Mouse (Mus musculus): Measurements from ENCODE around the gene Phactr2. TPM values are rescaled to one million over a fixed set of nuclear protein-coding genes. Genes with fewer than 3 reads are reported as not detected.
"Not testable (repeated sequence)": the region's sequence is repeated elsewhere in the genome, so short reads cannot be mapped to it uniquely, and the experiment has no call there.

Phactr2 gene
- polyA plus RNA-seq, 1 experiment from 2014 or later, result 16.8 TPM

DNA sequence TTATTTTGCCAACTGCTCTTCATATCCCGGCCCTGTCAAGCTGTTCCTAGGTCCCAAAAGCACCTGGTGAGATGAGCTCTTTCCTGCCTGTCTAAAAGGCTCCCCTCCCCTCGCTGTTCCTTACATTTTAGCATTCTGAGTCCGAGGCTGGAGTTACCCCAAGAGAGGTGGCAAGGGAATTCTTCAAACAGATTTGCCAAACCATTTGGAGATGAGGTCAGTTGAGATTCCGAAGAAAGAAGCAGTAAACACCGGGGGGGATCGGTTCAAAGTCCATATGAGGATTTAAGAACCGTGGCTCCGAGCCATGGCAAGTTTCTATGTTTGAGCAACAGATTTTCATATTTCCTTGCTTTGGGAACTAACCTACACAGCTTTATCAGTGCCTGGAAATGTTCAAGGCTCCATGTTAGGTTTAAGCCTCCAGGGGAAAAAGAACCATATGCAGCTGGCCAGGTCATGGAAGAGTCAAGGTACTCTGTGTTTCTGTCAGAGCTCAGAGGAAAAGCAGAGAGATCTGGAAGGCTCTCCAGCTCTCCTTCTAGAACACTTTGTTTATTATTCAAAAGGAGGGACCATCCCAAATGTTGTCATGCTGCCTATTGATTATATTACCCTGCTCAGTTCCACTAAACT lies 277.2 kb downstream of the Phactr2 start:
- no peaks in the 10 kb centered on the region for H3K9me3 ChIP-seq (ENCODE audit: control insufficient read depth, low read length)
- no peaks in the 10 kb centered on the region for H3K4me1 ChIP-seq (replicated peaks; ENCODE audit: control insufficient read depth, insufficient read depth)
- H3K4me2 ChIP-seq (replicated peaks; ENCODE audit: low read depth), result no peak overlapping the region
- no peak overlapping the region for H3K4me3 ChIP-seq (ENCODE audit: low read depth, low read length)
- ATAC-seq (ENCODE audit: low FRiP score, low TSS enrichment) (no peak), DNase-seq (ENCODE audit: low spot score) (no peak)
- WGBS, result 54% methylated on average over 8 of the region's 8 CpGs
- TF ChIP-seq EP300 (optimal IDR thresholded peaks at IDR 0.05) (no peak), CTCF (IDR thresholded peaks at IDR 0.05; ENCODE audit: low read depth) (no peak)
- H3K36me3 ChIP-seq (ENCODE audit: control insufficient read depth, insufficient read depth, low read length), result no peaks in the 10 kb centered on the region
- H3K27ac ChIP-seq (replicated peaks), result no peak overlapping the region
- no peak overlapping the region for H3K9ac ChIP-seq (ENCODE audit: low read length)
- no peaks in the 10 kb centered on the region for H3K27me3 ChIP-seq (ENCODE audit: control insufficient read depth, insufficient read depth, low read length)

DNA sequence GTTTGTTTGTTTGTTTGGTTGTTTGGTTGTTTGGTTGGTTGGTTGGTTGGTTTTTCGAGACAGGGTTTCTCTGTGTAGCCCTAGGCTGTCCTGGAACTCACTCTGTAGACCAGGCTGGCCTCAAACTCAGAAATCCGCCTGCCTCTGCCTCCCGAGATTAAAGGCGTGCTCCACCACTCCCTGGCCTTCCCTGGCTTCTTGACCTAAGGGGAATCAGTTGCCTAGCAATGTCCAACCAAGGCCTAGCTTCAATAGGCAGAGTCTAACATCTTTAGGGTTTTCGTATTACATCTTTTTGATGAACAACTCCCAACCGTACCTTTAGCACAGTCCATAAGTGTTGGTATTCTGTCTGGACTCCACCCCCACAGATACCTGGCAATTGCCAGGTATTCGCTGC lies 280.7 kb downstream of the Phactr2 start:
- H3K9me3 ChIP-seq (ENCODE audit: control insufficient read depth, low read length); H3K4me1 ChIP-seq (replicated peaks; ENCODE audit: control insufficient read depth, insufficient read depth); DNase-seq (ENCODE audit: low spot score); H3K9ac ChIP-seq (ENCODE audit: low read length); ATAC-seq (ENCODE audit: low FRiP score, low TSS enrichment); H3K36me3 ChIP-seq (ENCODE audit: control insufficient read depth, insufficient read depth, low read length); H3K27me3 ChIP-seq (ENCODE audit: control insufficient read depth, insufficient read depth, low read length); H3K27ac ChIP-seq (replicated peaks): not testable (repeated sequence)
- Histone ChIP-seq H3K4me2 (replicated peaks; ENCODE audit: low read depth) (peak overlapping the region; percentile 91), H3K4me3 (ENCODE audit: low read depth, low read length) (peak overlapping the region; percentile 78; the same call in 1 of the 2 replicates)
- 83% methylated on average over 7 of the region's 7 CpGs for WGBS

- Histone ChIP-seq H3K9me3 (ENCODE audit: control insufficient read depth, low read length) (no peaks in the 10 kb centered on the region), H3K4me2 (replicated peaks; ENCODE audit: low read depth) (peak within 1 kb of the TSS; percentile 91), H3K9ac (ENCODE audit: low read length) (peak within 1 kb of the TSS; percentile 93), H3K27ac (replicated peaks) (peak within 1 kb of the TSS; percentile 97), H3K36me3 (ENCODE audit: control insufficient read depth, insufficient read depth, low read length) (peaks cover 3% of the 10 kb centered on the region; the same call in 1 of the 2 replicates), H3K27me3 (ENCODE audit: control insufficient read depth, insufficient read depth, low read length) (no peaks in the 10 kb centered on the region), H3K4me1 (replicated peaks; ENCODE audit: control insufficient read depth, insufficient read depth) (no peaks in the 10 kb centered on the region), H3K4me3 (ENCODE audit: low read depth, low read length) (peak within 1 kb of the TSS; percentile 78)
- peak; percentile 99 for ATAC-seq (ENCODE audit: low FRiP score, low TSS enrichment)
- peak; percentile 98 for DNase-seq (ENCODE audit: low spot score)
- WGBS, result under 1% methylated on average over 43 of the region's 43 CpGs
- TF ChIP-seq EP300 (optimal IDR thresholded peaks at IDR 0.05) (peak; percentile 63), CTCF (IDR thresholded peaks at IDR 0.05; ENCODE audit: low read depth) (no peak)
These were observed 281.4 kb downstream of the Phactr2 start, which contains the start of gene Ltv1 for GRCm38 (mm10) chr10:13192731-13193351. TSS of gene Ltv1 (minus strand) at chr10:13193168.

DNA sequence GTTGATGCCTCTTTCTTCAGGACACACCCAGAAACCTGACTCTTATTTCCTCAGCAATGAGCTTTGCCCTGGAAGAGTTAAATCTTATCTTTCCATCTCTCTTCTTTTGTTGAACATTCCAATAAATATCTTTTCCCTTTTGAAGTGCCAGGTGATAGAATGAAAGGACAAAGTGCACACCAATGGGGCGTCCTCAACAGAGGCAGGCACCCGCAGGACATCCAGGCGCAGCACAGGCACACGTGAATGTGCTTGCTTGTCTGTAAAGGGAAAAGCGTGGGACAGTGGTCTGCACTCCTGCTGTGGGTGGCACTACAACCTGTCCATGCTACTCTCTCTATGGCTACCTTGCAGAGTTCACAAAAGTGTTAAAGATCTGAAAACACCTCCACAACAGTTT lies 284.3 kb downstream of the Phactr2 start:
- peak overlapping the region; percentile 83 for H3K27ac ChIP-seq (replicated peaks)
- H3K36me3 ChIP-seq (ENCODE audit: control insufficient read depth, insufficient read depth, low read length), result peaks cover 11% of the 10 kb centered on the region
- H3K4me3 ChIP-seq (ENCODE audit: low read depth, low read length), result no peak overlapping the region
- ATAC-seq (ENCODE audit: low FRiP score, low TSS enrichment) (no peak), DNase-seq (ENCODE audit: low spot score) (no peak)
- 52% methylated on average over 5 of the region's 5 CpGs for WGBS
- TF ChIP-seq EP300 (optimal IDR thresholded peaks at IDR 0.05) (no peak), CTCF (IDR thresholded peaks at IDR 0.05; ENCODE audit: low read depth) (no peak)
- no peaks in the 10 kb centered on the region for H3K9me3 ChIP-seq (ENCODE audit: control insufficient read depth, low read length)
- H3K27me3 ChIP-seq (ENCODE audit: control insufficient read depth, insufficient read depth, low read length), result no peaks in the 10 kb centered on the region
- H3K4me1 ChIP-seq (replicated peaks; ENCODE audit: control insufficient read depth, insufficient read depth), result no peaks in the 10 kb centered on the region
- no peak overlapping the region for H3K4me2 ChIP-seq (replicated peaks; ENCODE audit: low read depth)
- peak overlapping the region; percentile 5; the same call in 1 of the 2 replicates for H3K9ac ChIP-seq (ENCODE audit: low read length)

DNA sequence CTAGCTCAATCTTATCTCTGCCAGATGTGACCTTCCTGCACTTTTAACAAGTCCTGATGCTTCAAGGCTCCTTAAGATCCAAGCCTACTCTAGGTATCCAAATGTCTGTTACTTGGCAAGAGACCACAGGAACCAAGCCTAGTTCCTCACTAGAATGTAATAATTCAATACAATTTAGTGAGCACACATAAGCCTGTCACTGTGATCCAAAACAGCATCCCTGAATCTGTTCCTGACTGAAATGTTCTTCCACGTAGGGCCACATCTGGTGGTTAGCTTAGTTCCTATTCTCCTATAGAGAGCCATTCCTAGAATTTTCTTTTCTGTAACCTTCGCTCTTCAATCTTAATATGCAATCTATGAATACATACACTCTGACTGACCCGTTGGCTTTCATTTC lies 287.5 kb downstream of the Phactr2 start:
- DNase-seq (ENCODE audit: low spot score) (no peak), ATAC-seq (ENCODE audit: low FRiP score, low TSS enrichment) (no peak)
- TF ChIP-seq CTCF (IDR thresholded peaks at IDR 0.05; ENCODE audit: low read depth) (no peak), EP300 (optimal IDR thresholded peaks at IDR 0.05) (no peak)
- 0 out of 2 replicates have a peak overlapping the region, but pooled peaks have one; percentile 4 for H3K27ac ChIP-seq (replicated peaks)
- no peak overlapping the region for H3K4me2 ChIP-seq (replicated peaks; ENCODE audit: low read depth)
- WGBS, result 65% methylated on average over 3 of the region's 3 CpGs
- H3K9ac ChIP-seq (ENCODE audit: low read length), result no peak overlapping the region
- H3K4me3 ChIP-seq (ENCODE audit: low read depth, low read length), result no peak overlapping the region
- H3K36me3 ChIP-seq (ENCODE audit: control insufficient read depth, insufficient read depth, low read length), result peaks cover 15% of the 10 kb centered on the region
- H3K9me3 ChIP-seq (ENCODE audit: control insufficient read depth, low read length), result no peaks in the 10 kb centered on the region
- H3K4me1 ChIP-seq (replicated peaks; ENCODE audit: control insufficient read depth, insufficient read depth), result no peaks in the 10 kb centered on the region
- H3K27me3 ChIP-seq (ENCODE audit: control insufficient read depth, insufficient read depth, low read length), result no peaks in the 10 kb centered on the region

- ATAC-seq (ENCODE audit: low FRiP score, low TSS enrichment), result no peak
- Histone ChIP-seq H3K36me3 (ENCODE audit: control insufficient read depth, insufficient read depth, low read length) (peaks cover 24% of the 10 kb centered on the region), H3K27me3 (ENCODE audit: control insufficient read depth, insufficient read depth, low read length) (no peaks in the 10 kb centered on the region), H3K4me2 (replicated peaks; ENCODE audit: low read depth) (no peak overlapping the region), H3K27ac (replicated peaks) (no peak overlapping the region), H3K4me1 (replicated peaks; ENCODE audit: control insufficient read depth, insufficient read depth) (no peaks in the 10 kb centered on the region), H3K9ac (ENCODE audit: low read length) (no peak overlapping the region), H3K9me3 (ENCODE audit: control insufficient read depth, low read length) (no peaks in the 10 kb centered on the region), H3K4me3 (ENCODE audit: low read depth, low read length) (no peak overlapping the region)
- 79% methylated on average over 4 of the region's 4 CpGs for WGBS
- TF ChIP-seq EP300 (optimal IDR thresholded peaks at IDR 0.05) (no peak), CTCF (IDR thresholded peaks at IDR 0.05; ENCODE audit: low read depth) (no peak)
- no peak for DNase-seq (ENCODE audit: low spot score)
These were observed 289.9 kb downstream of the Phactr2 start for GRCm38 (mm10) chr10:13184170-13184766.

Data from stomach, postnatal 0 days (tissue).